ENCODE assay signal across 18 mouse cellular contexts in genomic region chr1:67267972-67268371, GRCm38 (mm10).
DNase-seq lines count a peak whose midpoint lies in the region; ATAC-seq and TF ChIP-seq lines count a peak whose summit lies in the region.
"Had no signal": no experiment of that assay in that cellular context is flagged by ENCODE, and none has a peak within 500 bp of the region (broad histone marks: within the 10 kb centered on the region; RNA-seq: fewer than 3 reads in every experiment).

No protein-coding gene starts in this region.

- H3K4me3 ChIP-seq in liver, adult 2 months (ENCODE audit: insufficient read depth, low read depth, low read length) = no peak overlapping the region
- no peak overlapping the region for H3K4me3 ChIP-seq in liver, postnatal 0 days (ENCODE audit: low read depth, low read length)

- peak; percentile 72 for DNase-seq in liver, adult 2 months (ENCODE audit: extremely low read depth, low read depth, low spot score)
- DNase-seq in liver, postnatal 0 days = no peak
- DNase-seq: adrenal gland, adult 2 months; adrenal gland, adult 8-10 months; adrenal gland, postnatal 10 days; adrenal gland, postnatal 14 days; adrenal gland, postnatal 25 days; adrenal gland, postnatal 36 days; B cell, adult 2 months; cerebellum, adult 11 months; cerebellum, adult 11-12 months; cerebellum, adult 18-20 months; cerebellum, adult 2 months had no signal

- H3K9me3 ChIP-seq in liver, postnatal 0 days (ENCODE audit: low read length) = no peaks in the 10 kb centered on the region
- H3K9me3 ChIP-seq: G1E had no signal

- H3K79me2 ChIP-seq in liver, adult 2 months (ENCODE audit: control insufficient read depth, insufficient read depth, low read length) = no peaks in the 10 kb centered on the region

- TF ChIP-seq EP300 in liver, postnatal 0 days (IDR thresholded peaks at IDR 0.05; ENCODE audit: low read depth) = no peak

- H3K27me3 ChIP-seq in liver, adult 2 months (ENCODE audit: control insufficient read depth, insufficient read depth, low read length) = no peaks in the 10 kb centered on the region
- no peaks in the 10 kb centered on the region for H3K27me3 ChIP-seq in liver, postnatal 0 days (ENCODE audit: insufficient read depth, low read length)
- H3K27me3 ChIP-seq: CH12.LX, Patski had no signal

- TF ChIP-seq CTCF in liver, adult 2 months (IDR thresholded peaks at IDR 0.05; ENCODE audit: low read depth, low read length) = no peak
- no peak for TF ChIP-seq CTCF in liver, postnatal 0 days (IDR thresholded peaks at IDR 0.05; ENCODE audit: low read depth)

- ATAC-seq in liver, postnatal 0 days = no peak
- ATAC-seq: activated CD4-positive, CD25-positive, alpha-beta regulatory T cell, adult 4 months; CD4-positive, CD25-positive, alpha-beta regulatory T cell, adult 4 months; Patski had no signal

- no peak overlapping the region for H3K9ac ChIP-seq in liver, adult 2 months (ENCODE audit: low read depth, low read length)
- no peak overlapping the region for H3K9ac ChIP-seq in liver, postnatal 0 days (replicated peaks)

- no peak overlapping the region for H3K4me2 ChIP-seq in liver, postnatal 0 days (ENCODE audit: low read depth, low read length)

- peaks cover 5% of the 10 kb centered on the region; the same call in 1 of the 2 replicates for H3K4me1 ChIP-seq in liver, adult 2 months (ENCODE audit: control insufficient read depth, insufficient read depth, low read length)
- no peaks in the 10 kb centered on the region for H3K4me1 ChIP-seq in liver, postnatal 0 days (ENCODE audit: insufficient read depth)

- no peak overlapping the region for H3K27ac ChIP-seq in liver, adult 2 months (replicated peaks; ENCODE audit: insufficient read depth, low read depth, low read length)
- no peak overlapping the region for H3K27ac ChIP-seq in liver, postnatal 0 days (ENCODE audit: low read depth)

- H3K36me3 ChIP-seq in liver, adult 2 months (ENCODE audit: control insufficient read depth, insufficient read depth, low read length) = no peaks in the 10 kb centered on the region
- no peaks in the 10 kb centered on the region for H3K36me3 ChIP-seq in liver, postnatal 0 days (replicated peaks; ENCODE audit: insufficient read depth, low read length)
- H3K36me3 ChIP-seq: G1E had no signal

- no peak for TF ChIP-seq POLR2A in liver, adult 2 months (IDR thresholded peaks at IDR 0.05; ENCODE audit: extremely low read depth, insufficient read depth, low read length)
